Mouse (Mus musculus) adrenal gland (tissue): ENCODE data around the gene Cpa1.

Experiments
- intact Hi-C: fragments of 180-260 bp; cut with DNase I; formaldehyde crosslinking; loops from one replicate; pipeline ENCODE4 v1.15.1; 2025
- long read RNA-seq, 2 experiments: library from polyadenylated mRNA; unstranded; transcript quantifications; one replicate each; pipeline ENCODE4 v2.0.0; 2020; ENCODE audit warnings: borderline replicate concordance in 1 of 2; ENCODE audit not compliant: insufficient replicate concordance in 1 of 2

Cpa1 gene
- long read RNA-seq, experiment 1, result 0 reads
- long read RNA-seq, experiment 2, result 0 reads

DNA sequence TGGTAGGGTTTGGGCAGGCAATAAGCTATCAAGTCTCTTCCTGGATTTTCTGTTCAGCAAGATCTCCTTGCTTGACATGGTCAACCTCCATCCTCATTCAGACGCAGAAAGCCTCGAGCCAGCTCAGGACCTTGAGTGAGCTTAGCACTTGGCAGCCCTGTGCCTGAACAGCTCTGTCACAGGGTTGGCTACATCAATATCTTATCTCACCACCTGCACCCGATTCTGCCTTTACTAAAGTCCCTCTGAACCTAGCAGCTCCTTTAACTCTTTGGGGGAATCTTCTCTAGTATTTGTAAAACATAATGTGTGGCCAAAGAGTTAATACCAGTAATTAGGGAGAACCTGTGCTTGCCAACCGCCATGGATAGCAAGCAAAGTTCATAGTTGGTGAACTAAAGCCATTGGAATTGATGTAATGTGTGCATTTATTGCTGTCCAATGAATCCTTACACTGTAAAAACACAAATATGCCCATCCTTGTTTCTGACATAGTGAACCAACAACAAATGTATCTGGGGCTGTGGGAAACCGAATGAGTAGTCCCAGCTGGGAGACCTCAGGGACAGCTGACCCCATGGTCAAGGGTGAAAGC is at the start of gene Cpa1:
Gene Cpa1 (plus strand): TSS at position 545 of the 595 bp plus-strand sequence.
- intact Hi-C loops, result no loop called here

DNA sequence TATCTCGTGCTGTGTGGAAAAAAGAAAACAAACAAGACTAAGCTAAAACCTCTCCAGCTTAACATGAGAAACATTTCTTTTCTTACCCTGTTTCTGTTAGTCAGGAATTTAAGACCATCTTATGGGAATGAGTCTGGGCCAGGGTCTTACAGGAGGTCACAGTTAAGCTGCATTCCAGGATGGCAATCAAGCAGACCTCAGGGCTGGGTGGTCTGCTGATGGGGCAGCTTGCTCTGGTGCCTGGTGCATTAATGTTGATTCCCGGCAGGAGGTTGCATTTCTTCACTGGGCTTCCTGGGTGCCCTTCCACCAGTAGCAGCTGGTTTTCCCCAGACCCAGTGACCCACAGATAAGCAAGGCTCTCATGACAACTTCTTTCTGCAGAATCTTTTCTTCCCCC is 49.2 kb upstream of the Cpa1 start:
- intact Hi-C loops, result no loop called here

DNA sequence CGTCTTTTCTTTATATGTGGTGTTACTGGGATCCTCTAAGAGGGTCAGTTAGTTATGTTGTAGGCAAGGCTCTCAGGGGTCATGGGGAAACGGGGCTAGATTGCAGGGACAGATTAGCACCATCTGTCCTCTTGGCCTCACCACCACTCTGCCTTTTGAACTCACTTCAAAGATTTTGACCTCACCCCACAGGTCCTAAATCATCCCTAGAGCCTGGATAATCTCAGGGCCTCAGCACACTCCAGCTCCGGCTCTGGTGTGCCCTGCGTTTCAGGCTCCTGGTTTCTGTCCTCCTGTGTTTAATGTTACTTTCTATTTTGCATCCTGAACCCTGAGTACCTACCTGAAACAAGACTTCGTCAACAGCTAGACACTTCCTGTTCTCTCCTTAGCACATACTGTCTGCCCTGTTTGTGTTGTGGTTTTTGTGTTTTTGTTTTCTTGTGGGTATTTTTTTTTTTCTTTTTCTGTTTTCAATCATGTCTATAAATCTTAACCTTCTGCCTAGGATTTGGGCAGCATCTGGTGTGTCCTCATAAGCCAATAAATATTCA is 47.1 kb upstream of the Cpa1 start:
- intact Hi-C loops, result no loop called here

DNA sequence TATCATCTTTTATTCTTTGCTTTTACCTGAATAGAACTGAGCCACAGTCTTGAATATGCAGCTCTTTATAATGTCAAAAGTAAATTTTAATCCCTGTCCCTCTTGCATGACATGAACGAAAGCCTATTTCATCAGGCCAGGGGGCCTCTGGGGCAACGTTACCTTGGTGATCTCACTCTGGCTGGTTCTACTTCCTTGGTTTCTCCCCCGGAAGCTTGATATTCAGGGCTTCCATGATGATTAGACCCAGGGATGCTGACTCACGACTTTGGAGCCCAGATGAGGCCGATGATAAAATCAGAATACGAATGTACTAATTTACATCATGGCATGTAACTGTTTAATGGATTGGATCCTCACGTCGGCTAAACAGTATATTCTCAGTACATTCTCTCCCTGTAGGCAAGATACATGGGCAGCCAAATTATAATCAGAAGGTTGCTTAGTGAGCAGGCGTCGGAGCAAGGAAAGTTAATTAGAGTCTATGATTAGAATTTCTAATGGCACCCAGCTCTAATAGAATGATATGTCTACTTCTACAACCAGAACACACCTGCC is 46.5 kb upstream of the Cpa1 start:
- intact Hi-C loops, result no loop called here

DNA sequence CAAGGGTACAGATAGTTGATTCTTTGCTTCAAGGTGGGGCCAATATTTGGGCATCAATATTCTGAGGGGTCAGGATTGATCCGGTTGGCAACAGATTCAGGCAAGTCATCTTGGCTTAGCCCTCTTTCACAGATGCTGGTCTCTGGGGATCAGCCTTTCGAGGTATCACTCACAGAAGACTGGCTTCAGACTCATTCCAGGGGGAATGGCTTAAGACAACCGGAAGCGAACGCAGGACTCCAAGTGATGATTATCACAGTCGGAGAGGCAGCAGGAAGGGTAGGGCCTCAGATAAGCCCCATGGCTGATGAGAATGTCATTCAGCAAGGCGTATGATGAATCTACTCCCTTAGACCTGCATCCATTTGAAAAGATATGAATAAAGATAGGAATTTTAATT is 44.7 kb upstream of the Cpa1 start:
- intact Hi-C loops, result no loop called here

DNA sequence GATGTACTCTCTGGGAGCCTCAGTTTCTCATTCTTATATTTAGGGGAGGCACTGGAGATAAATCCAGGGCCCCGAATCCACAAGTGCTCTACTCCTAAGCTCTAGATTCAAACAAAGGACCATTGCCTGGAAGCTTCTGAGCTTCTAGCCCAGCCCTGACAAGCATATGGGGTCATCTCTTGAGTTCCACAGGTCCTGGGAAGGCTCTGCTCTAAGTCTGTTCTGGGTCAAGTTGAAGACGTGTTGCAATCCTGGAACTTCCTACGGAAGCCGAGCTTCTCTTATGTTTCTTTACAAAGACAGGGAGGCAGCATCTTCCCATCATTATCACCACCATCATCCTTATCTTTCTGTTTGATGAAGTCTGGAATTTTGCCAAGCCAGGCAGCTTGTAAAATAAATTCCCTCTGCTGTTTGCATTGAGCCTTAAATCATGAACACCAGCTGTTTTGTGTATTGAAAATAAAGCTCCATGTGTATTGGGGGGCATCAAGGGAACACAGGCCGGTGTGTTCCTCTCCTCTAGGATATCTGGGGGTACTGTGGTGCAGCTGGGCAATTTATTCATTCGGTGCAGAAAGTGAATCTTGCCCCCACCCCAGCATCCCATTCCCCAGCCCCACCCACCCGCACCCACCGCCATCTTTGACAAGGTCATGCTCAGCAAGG is 42.7 kb upstream of the Cpa1 start:
- intact Hi-C loops, result no loop called here

DNA sequence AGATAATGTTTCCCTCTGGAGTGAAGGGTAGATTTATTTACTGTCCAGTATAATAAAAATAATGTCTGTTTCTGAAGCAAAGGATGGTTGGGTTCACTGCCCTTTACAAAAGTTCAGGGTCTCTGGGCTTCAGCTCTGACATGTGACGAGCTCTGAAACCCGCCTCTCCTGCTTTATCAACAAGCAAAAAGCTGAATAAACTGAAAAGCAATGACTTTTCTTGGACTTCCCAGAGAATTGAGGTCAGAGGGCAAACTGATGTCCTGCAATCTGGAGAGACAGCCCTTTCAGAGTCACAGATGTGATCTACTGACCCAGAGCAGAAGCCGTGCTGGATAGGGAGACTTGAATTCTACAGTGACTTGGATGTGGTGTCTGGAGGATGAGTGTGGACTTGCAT is 39.0 kb upstream of the Cpa1 start:
- intact Hi-C loops, result no loop called here

DNA sequence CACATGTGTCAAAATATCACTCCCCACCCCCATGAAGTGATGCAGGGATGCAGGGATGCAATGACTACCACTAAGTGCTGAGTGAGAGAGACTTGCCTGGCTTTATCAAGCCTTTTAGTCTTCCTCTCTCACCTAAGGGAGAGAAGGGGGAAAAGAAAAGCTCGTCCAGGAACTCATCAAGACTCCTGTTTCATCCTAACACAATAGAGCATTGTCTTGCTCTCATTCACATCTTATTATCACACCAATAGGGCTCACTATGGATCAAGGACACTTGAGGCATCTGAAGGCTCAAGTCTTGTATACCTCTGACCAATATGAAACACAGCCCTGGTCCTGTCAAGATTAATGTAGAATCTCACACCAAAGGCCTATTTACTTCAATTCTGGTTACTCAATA is 38.0 kb upstream of the Cpa1 start:
- intact Hi-C loops, result no loop called here

DNA sequence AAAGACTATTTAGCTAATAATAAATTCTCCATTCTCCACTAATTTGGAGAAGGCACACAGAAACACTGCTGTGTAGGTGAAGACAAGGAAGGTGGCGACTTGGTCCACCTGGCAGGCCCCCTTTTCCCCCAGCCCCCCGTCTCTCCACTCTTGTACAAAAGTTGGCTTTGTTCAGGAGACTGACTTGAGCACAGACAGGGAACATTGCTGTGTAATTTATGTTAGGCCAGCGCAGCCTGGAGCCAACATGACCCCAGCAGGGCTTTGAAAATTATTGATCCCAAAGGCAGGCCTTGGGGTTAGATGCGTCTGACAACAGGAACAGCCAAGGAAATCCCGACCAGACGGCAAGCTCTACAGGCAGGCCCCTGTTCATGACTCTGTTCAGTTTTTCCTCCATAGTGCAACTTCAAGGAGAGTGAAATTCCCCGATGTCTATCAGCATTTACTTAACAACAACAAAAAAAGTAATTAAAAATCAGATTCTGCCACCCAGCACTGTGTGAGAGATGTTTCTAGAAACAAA is 34.6 kb upstream of the Cpa1 start:
- intact Hi-C loops, result no loop called here

DNA sequence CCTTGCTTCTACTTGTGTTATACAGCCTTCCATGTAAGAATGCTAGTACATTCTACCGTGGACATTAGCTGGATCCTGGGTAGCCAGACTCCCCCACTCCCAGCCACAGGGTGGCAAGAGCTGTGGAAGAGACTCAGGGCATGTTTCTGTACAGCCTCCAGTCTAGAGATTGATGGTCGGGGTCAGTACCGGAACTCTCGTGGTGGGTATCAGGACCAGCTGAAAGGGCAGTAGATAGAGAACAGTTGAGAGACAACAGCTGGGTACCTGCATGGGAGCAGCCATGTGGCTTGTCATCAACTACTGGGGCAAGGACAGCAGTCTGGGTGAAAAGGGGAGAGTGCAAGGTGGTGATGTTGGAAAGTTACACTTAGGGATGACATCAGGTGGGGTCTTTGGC is 33.9 kb upstream of the Cpa1 start:
- intact Hi-C loops, result no loop called here

DNA sequence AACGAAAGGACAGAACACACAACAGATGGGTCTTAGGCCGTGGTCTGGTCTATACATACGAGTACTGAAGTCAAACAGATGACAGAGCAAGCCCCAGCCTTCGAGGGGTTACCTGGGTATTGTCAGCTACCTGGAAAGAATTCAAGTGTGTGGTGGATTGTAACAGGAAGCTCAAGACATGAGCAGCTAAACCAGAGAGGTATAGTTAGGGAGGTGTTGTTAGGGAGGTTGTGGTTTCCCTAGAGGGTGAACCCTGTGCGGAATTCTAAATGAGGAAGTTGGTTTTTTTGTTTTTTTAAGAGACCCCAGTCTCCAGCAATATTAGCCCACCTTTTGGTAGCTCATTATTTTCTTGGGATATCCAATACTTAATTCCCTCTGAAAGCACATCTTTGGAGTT is 33.3 kb upstream of the Cpa1 start:
- intact Hi-C loops, result no loop called here

DNA sequence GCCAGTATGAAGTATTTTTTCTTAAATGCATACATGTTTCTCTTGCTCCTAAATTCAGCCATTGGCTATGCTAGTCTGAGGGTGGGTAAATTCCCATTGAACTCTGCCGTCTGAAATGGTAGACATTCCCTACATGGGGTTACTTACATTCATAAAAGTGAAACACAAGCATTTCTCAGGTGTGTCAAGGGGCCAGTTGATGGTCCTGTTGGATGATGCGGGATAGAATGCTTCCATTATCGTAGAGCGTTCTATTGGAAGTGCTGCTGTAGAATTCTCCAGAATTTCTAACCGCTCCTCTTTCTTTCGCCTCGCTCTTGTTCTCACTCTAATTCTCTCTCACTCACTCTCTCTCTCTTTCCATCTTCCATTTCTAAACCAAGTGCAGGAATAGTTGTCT is 28.3 kb upstream of the Cpa1 start, which contains the start of gene Cpa5:
Gene Cpa5 (plus strand): TSS at position 301 of the 400 bp plus-strand sequence.
- intact Hi-C loops, result no loop called here

DNA sequence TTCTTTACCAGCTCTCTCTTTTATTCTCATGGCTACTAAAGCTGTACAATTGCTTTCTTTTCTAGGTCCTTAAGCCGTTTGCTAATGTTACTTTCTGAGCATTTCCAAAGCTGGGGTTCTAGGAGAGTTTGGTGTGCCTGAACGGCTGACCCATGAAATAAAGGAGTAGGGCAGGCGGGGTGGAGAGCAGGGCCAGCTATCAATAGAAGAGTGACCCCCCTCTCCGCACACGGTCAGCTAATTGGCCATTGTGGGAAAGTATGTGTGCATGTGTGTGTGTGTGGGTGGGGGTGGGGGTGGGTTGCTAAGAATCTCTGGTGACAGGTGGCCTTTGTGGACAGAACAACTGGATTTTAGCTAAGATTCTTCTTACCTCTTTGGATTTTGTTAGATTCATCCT is 27.8 kb upstream of the Cpa1 start:
- intact Hi-C loops, result no loop called here

DNA sequence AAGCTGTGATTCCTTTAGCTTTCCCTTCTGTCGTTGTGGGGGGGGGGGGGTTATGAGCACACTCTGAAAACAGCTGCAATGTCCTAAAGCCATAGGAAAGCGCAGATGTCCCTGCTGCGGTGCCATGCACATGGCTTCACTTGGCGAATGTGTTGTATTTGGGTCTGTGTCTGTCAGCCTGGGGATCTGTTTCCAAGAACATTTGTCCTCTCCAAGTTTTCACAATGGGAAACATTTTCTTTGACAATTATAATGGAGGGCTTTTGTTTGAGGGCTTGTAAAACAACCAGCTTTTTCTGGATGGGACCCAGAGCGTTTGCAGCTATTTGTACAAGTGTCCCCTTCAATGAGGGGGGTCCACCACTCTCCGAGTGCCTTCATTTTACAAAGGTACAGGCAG is 24.8 kb upstream of the Cpa1 start:
- intact Hi-C loops, result no loop called here

DNA sequence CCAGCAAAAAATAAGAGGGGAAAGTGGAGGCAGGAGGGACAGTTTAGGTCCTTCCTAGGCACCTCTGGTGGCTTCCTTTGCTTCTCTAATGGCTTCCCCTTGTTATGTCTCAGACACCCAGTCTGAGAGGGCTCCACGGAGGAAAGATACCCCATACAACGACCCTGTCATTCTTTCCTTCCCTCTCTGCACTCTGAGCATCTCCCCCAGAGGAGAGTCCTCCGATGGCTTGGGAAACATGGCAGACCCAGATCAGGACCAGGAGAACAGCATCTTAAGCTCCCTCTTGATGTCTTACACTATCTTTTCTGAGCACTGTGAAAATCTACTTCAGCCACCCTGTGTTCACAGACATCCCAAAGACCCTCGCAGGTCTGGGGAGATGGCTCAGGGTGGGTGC is 23.3 kb upstream of the Cpa1 start:
- intact Hi-C loops, result no loop called here

DNA sequence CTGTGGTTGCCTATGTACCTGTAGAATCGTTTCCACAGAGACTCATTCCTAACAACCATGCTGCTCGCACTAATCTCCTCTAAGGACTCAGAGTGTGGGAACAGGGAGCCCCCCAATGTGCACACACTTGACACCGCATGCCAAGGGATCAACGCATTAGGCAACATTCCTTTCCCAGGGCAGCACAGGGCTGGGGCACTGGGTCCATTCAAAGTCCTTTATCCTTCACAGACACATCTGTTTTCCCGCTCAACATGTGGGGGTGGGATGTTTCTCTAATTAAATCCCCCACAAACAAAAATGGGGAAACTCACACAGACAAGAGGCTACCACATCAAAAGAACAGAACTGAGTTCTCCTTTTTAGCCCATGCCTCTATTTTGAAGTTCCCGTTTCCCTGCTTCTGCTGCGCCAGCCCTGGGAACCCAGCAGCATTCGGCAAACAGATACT is 22.5 kb upstream of the Cpa1 start:
- intact Hi-C loops, result no loop called here

DNA sequence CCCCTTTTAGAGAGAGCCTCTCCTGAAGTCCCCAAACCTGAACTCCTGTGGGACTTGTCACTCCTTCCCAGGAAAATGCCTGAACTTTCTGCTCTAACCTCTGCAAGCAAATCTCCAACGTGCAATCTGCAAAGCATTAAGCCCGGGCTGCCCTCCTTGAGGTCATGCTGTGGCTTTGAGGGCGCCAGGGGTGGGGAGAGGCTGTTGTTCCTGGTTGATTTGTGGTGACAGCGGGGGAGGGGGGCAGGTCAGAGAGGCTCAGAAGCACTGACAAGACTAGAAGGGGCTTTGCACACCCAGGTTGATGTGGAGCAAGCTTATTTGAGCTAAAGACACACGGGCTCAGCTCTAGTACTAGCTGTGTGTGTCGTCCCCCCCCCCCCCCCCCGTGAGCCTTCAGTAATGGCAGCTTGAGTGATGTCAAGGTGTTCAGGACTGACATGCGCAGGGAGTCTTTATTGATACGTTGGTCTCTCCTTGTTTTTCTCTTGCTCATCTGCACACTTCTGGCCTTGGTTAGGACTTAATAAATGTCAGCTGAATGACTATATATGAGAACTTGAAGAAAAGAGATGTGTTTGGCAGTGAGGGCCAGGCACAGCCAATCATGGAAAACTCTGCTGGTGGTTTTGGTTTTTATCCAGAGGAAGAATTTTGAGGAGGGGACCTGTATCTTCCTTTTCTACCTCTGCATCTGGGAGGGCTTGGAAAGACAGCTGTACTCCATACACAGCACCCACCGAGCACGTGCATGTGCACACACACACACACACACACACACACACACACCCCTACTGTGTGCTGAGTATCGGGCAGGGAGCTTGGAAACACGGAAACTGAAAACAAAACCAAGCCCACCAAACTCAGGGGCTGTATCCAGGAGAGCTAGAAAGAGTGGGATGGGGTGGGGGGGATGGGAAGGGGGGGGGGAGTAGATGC is 21.7 kb upstream of the Cpa1 start:
- intact Hi-C loops, result no loop called here

DNA sequence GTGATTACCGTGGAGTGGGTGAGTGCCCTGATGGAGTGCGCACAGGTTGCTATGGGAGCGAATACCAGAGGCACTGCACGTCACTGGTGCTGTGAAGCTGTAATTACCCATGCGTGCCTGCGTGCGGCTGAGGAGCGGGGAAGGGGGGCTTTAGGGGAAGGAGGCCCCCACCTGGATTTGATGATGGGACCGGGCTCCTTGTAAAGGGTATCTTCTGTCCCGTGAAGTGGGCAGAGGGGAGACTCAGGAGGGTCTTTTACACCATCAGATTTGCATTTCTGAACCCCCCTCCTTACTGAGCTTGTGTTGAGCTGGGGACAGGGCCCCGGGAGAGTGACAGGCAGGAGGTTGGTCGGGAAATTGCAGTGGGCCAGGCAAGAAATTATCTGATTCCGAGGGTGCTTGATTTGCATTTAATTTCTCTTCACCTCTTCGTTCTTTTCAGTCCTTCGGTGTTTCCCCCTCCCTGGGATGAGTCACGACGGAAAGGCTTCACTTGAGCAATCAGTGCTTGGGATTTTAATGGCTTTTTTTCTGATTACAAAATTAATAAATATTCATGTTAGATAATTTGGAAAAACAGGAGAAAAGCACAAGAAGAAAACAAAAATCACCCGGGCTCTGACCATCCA is 20.9 kb upstream of the Cpa1 start:
- intact Hi-C loops, result no loop called here

DNA sequence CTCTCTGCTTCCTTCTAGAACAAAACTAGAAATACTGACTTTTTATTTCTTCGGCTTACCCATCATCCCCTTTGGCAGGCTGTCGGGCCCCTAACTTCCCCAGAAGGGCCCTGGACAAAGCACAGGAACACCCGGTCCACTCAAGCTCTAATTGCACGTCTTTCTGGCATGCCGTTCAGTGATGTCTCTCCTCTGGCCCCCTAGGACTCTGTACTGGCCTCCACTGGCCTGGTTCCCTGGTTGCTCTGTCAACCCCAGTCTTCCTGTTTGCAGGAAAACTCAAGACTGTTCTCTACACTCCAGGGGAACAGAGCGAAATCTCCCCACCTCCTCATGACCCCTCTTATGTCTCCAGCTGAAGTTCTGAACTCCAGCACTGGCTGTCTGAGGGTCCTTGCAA is 20.3 kb upstream of the Cpa1 start:
- intact Hi-C loops, result no loop called here

DNA sequence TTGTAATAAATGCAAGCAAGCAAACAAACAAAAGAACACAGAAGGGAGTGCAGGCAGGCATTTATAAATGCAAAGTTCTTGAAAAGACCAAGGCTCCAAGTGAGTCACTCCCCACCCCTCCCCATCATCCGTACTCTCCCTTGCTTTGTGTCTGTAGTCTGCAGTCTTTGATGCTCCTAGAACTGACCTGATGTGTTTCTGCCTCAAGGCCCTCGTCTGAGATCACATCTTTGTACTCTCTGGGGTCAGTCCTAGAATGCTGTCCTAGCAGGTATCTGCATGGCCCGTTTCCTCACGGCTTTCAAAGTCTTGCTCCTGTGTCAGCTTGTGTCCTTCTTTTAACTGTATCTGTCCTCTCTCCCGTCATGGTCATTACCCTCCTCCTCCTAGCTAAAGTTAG is 19.4 kb upstream of the Cpa1 start:
- intact Hi-C loops, result no loop called here

DNA sequence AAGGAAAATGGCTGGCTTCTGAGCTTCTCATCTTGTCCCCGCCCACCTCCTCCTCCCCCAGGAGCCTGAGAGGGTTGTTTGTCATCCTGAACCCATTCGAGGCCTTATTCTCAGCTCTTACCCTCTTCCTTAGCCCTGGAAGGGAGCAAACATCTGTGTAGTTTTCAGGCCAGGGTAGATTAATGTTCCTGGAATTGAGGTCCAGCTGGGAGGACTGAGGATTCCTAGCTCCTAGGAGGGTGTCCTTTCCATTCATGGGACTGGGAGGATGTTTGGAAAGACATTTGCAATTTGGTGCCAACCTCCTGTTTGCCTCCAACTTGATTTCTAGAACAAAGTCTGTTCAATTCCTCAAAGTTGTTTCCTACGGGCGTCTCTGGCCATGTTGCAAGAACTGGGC is 18.4 kb upstream of the Cpa1 start:
- intact Hi-C loops, result no loop called here
